Mouse (Mus musculus) forebrain, embryonic 12.5 days (tissue): ENCODE measurements at regions not wholly inside any gene's neighbourhood (a gene's known extent, or its start where the extent isn't known, plus 50 kb on each side); places are given as distances from the start of the nearest gene placed in this dataset.

ENCODE experiments used
- ATAC-seq: fragments of 200-750 bp; cut with Nextera tagmentation; 2 replicates; pipeline ENCODE4 v1.8.0; 2017; ENCODE audit warnings: moderate TSS enrichment; ENCODE audit not compliant: low FRiP score
- H3K27ac ChIP-seq: fragments of 300-500 bp; sonication (generic); 2 replicates; pipeline ENCODE4 v1.5.1; 2016; ENCODE audit warnings: mild to moderate bottlenecking
- H3K27me3 ChIP-seq: fragments of 300-500 bp; sonication (generic); 2 replicates; pipeline ENCODE4 v1.6.1; 2016; ENCODE audit warnings: mild to moderate bottlenecking
- H3K36me3 ChIP-seq: fragments of 300-500 bp; sonication (generic); replicated peaks from 2 replicates; pipeline ENCODE4 v1.6.1; 2016; ENCODE audit warnings: mild to moderate bottlenecking
- H3K4me1 ChIP-seq: fragments of 300-500 bp; sonication (generic); 2 replicates; pipeline ENCODE4 v1.6.1; 2016
- H3K4me2 ChIP-seq: fragments of 300-500 bp; sonication (generic); 2 replicates; pipeline ENCODE4 v1.6.1; 2016; ENCODE audit warnings: mild to moderate bottlenecking, moderate library complexity
- H3K4me3 ChIP-seq: fragments of 300-500 bp; sonication (generic); replicated peaks from 2 replicates; pipeline ENCODE4 v1.5.1; 2016; ENCODE audit warnings: mild to moderate bottlenecking
- H3K9ac ChIP-seq: fragments of 300-500 bp; sonication (generic); 2 replicates; pipeline ENCODE4 v1.6.1; 2016; ENCODE audit warnings: mild to moderate bottlenecking
- H3K9me3 ChIP-seq: fragments of 300-500 bp; sonication (generic); 2 replicates; pipeline ENCODE4 v1.6.1; 2016
- WGBS: fragments of 180-500 bp; shearing (Covaris S2); methylation state at CpG from one replicate; pipeline ENCODE4 v1.1.7; 2016; 5-methylcytosine and 5-hydroxymethylcytosine counted together

DNA sequence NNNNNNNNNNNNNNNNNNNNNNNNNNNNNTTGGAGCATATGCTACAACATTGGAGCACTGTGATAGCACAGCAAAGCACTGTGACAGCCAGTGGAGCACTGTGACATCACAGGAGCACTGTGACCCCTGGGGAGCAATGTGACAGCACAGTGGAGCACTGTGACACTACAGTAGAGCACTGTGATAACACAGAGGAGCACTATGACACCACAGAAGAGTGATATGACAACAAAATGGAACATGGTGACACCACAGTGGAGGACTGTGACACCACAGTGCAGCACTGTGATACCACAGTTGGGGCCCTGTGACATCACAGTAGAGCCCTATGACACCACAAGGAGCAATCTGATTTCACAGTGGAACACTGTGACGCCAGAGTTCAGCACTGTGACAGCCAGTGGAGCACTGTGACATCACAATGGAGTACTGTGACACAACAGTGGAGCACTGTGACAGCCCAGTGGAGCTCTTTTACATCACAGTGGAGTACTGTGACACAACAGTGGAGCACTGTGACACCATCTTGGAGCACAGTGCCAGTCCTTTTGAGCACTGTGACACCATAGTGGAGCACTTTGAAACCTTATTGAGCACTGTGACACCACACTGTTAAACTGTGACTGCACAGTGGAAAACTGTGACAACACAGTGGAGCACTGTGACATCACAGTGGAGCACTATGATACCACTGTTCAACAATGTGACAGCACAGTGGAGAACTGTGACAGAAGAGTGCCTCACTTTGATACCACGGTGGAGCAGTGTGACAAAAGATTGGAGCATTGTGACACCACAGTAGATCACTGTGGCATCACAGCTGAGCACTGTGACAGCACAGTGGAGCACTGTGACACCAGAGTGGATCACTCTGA lies 116.9 kb upstream of the Vmn1r2 start:
- H3K9me3 ChIP-seq: peaks cover 55% of the 10 kb centered on the region
- no peaks in the 10 kb centered on the region for H3K27me3 ChIP-seq
- no peak overlapping the region for H3K9ac ChIP-seq
- no peak overlapping the region for H3K27ac ChIP-seq
- WGBS: 46% methylated on average over 2 of the region's 2 CpGs
- H3K4me1 ChIP-seq: no peaks in the 10 kb centered on the region
- no peak overlapping the region for H3K4me3 ChIP-seq
- no peak overlapping the region for H3K4me2 ChIP-seq
- H3K36me3 ChIP-seq: 0 out of 2 replicates have a peak, but pooled peaks cover 4% of the 10 kb centered on the region
- peak; percentile 61 for ATAC-seq

GRCm38 (mm10) chr4:3050847-3051135 lies 116.3 kb upstream of the Vmn1r2 start:
- peak; percentile 18; the same call in 1 of the 2 replicates for ATAC-seq
- H3K4me1 ChIP-seq: no peaks in the 10 kb centered on the region
- no peak overlapping the region for H3K4me3 ChIP-seq
- 0 out of 2 replicates have a peak, but pooled peaks cover 4% of the 10 kb centered on the region for H3K36me3 ChIP-seq
- no peak overlapping the region for H3K9ac ChIP-seq
- H3K27me3 ChIP-seq: no peaks in the 10 kb centered on the region
- no peak overlapping the region for H3K27ac ChIP-seq
- 76% methylated on average over 3 of the region's 3 CpGs for WGBS
- peaks cover 60% of the 10 kb centered on the region for H3K9me3 ChIP-seq
- H3K4me2 ChIP-seq: no peak overlapping the region

DNA sequence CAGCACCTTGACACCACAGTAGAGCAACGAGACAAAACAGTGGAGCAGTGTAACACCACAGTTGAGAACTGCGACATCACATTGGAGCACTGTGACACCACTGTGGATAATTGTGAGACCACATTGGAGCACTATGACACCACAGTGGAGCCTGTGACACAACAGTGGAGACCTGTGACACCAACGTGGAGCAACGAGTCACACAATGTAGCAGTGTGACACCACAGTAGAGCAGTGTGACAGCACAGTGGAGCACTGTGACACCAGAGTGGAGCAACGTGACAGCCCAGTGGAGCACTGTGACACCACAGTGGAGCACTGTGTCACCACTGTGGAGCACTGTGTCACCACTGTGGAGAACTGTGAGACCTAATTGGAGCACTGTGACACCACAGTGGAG lies 115.9 kb upstream of the Vmn1r2 start:
- Histone ChIP-seq H3K27ac (no peak overlapping the region), H3K4me3 (no peak overlapping the region), H3K9ac (no peak overlapping the region), H3K9me3 (peaks cover 65% of the 10 kb centered on the region), H3K36me3 (0 out of 2 replicates have a peak, but pooled peaks cover 4% of the 10 kb centered on the region), H3K4me1 (no peaks in the 10 kb centered on the region), H3K27me3 (no peaks in the 10 kb centered on the region), H3K4me2 (no peak overlapping the region)
- no peak for ATAC-seq
- WGBS: 70% methylated on average over 5 of the region's 5 CpGs

- H3K27ac ChIP-seq: no peak overlapping the region
- no peaks in the 10 kb centered on the region for H3K27me3 ChIP-seq
- ATAC-seq: 0 out of 2 replicates have a peak, but pooled peaks have one; percentile 15
- 77% methylated on average over 4 of the region's 4 CpGs for WGBS
- no peaks in the 10 kb centered on the region for H3K4me1 ChIP-seq
- 0 out of 2 replicates have a peak, but pooled peaks cover 4% of the 10 kb centered on the region for H3K36me3 ChIP-seq
- no peak overlapping the region for H3K9ac ChIP-seq
- no peak overlapping the region for H3K4me3 ChIP-seq
- H3K4me2 ChIP-seq: no peak overlapping the region
- peaks cover 67% of the 10 kb centered on the region for H3K9me3 ChIP-seq
Observed at GRCm38 (mm10) chr4:3052314-3053059, 114.6 kb upstream of the Vmn1r2 start.

DNA sequence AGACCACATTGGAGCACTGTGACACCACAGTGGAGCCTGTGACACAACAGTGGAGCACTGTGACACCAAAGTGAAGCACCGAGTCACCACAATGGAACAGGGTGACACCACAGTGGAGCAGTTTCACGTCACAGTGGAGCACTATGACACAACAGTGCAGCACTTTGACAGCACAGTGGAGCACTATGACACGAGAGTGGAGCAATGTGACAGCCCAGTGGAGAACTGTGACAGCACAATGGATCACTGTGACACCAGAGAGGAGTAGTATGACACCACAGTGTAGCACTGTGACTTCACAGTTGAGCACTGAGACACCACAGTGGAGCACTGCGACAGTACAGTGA lies 114.1 kb upstream of the Vmn1r2 start:
- Histone ChIP-seq H3K4me2 (no peak overlapping the region), H3K9ac (no peak overlapping the region), H3K27ac (no peak overlapping the region), H3K4me1 (no peaks in the 10 kb centered on the region), H3K27me3 (no peaks in the 10 kb centered on the region), H3K36me3 (0 out of 2 replicates have a peak, but pooled peaks cover 4% of the 10 kb centered on the region), H3K4me3 (no peak overlapping the region), H3K9me3 (peaks cover 67% of the 10 kb centered on the region)
- ATAC-seq: 0 out of 2 replicates have a peak, but pooled peaks have one; percentile 5
- WGBS: 59% methylated on average over 4 of the region's 4 CpGs

DNA sequence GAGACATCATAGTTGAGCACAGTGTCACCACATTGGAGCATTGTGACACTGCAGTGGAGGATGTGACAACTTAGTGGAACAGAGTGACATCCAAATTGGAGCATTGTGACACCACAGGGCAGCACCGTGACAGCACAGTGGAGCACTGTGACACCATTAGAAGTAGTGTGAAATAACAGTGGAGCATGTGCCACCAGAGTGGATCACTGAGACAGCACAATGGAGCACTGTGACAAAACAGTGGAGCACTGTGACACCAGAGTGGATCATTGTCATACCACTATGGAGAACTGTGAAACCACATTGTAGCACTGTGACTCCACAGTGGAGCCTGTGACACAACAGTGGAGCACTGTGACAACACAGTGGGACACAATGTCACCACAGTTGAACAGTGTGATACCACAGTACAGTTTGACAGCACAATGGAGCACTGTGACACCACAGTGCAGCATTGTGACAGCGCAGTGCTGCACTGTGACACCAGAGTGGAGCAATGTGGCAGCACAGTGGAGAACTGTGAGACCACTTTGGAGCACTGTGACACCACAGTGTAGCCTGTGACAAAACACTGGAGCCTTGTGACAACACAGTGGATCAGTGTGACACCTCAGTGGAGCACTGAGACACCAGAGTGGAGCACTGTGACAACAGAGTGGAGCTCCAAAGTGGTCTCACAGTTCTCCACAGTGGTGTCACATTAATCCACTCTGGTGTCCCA lies 113.5 kb upstream of the Vmn1r2 start:
- Histone ChIP-seq H3K4me1 (no peaks in the 10 kb centered on the region), H3K36me3 (0 out of 2 replicates have a peak, but pooled peaks cover 4% of the 10 kb centered on the region), H3K4me2 (no peak overlapping the region), H3K9me3 (peaks cover 71% of the 10 kb centered on the region), H3K27ac (no peak overlapping the region), H3K27me3 (no peaks in the 10 kb centered on the region), H3K9ac (no peak overlapping the region), H3K4me3 (no peak overlapping the region)
- no peak for ATAC-seq
- 83% methylated on average over 2 of the region's 2 CpGs for WGBS

DNA sequence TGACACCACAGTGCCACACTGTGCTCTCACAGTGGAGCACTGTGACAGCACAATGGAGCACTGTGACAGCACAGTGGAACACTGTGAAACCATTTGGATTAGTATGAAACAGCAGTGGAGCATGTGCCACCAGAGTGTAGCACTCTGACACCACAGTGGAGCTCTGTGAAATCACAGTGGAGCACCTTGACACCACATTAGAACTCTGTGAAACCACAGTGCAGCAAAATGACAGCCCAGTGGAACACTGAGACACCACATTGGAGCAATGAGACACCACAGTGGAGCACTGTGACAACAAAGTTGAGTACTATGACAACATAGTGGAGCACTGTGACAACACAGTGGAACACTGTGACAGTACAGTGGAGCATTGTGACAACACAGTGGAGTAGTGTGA lies 112.2 kb upstream of the Vmn1r2 start:
- no peaks in the 10 kb centered on the region for H3K27me3 ChIP-seq
- ATAC-seq: no peak
- H3K27ac ChIP-seq: no peak overlapping the region
- no peaks in the 10 kb centered on the region for H3K4me1 ChIP-seq
- no peak overlapping the region for H3K4me2 ChIP-seq
- H3K36me3 ChIP-seq: 0 out of 2 replicates have a peak, but pooled peaks cover 4% of the 10 kb centered on the region
- H3K4me3 ChIP-seq: no peak overlapping the region
- H3K9me3 ChIP-seq: peaks cover 82% of the 10 kb centered on the region
- H3K9ac ChIP-seq: no peak overlapping the region

DNA sequence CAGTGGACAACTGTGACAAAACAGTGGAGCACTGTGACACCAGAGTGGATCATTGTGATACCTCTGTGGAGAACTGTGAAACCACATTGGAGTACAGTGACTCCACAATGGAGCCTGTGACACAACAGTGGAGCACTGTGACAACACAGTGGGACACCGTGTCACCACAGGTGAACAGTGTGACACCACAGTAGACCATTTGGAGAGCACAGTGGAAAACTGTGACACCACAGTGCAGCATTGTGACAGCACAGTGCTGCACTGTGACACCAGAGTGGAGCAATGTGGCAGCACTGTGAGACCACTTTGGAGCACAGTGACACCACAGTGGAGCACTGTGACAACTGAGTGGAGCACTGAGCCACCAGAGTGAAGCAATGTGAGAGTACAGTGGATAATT lies 111.7 kb upstream of the Vmn1r2 start:
- Histone ChIP-seq H3K36me3 (no peaks in the 10 kb centered on the region), H3K9ac (no peak overlapping the region), H3K27me3 (no peaks in the 10 kb centered on the region), H3K4me3 (no peak overlapping the region), H3K9me3 (peaks cover 77% of the 10 kb centered on the region), H3K27ac (no peak overlapping the region), H3K4me2 (no peak overlapping the region), H3K4me1 (no peaks in the 10 kb centered on the region)
- 82% methylated on average over 1 of the region's 1 CpGs for WGBS
- no peak for ATAC-seq

GRCm38 (mm10) chr4:3059511-3060054 lies 107.5 kb upstream of the Vmn1r2 start:
- Histone ChIP-seq H3K27me3 (no peaks in the 10 kb centered on the region), H3K4me1 (no peaks in the 10 kb centered on the region), H3K9ac (no peak overlapping the region), H3K4me2 (no peak overlapping the region), H3K4me3 (no peak overlapping the region), H3K9me3 (peaks cover 68% of the 10 kb centered on the region), H3K36me3 (no peaks in the 10 kb centered on the region), H3K27ac (no peak overlapping the region)
- peak; percentile 21 for ATAC-seq
- 57% methylated on average over 2 of the region's 2 CpGs for WGBS

- WGBS: 78% methylated on average over 2 of the region's 2 CpGs
- no peak overlapping the region for H3K9ac ChIP-seq
- no peaks in the 10 kb centered on the region for H3K27me3 ChIP-seq
- peaks cover 75% of the 10 kb centered on the region for H3K9me3 ChIP-seq
- H3K4me1 ChIP-seq: no peaks in the 10 kb centered on the region
- H3K4me2 ChIP-seq: no peak overlapping the region
- H3K27ac ChIP-seq: no peak overlapping the region
- no peak overlapping the region for H3K4me3 ChIP-seq
- no peak for ATAC-seq
- no peaks in the 10 kb centered on the region for H3K36me3 ChIP-seq
Observed at GRCm38 (mm10) chr4:3062027-3062605, 105.0 kb upstream of the Vmn1r2 start.

DNA sequence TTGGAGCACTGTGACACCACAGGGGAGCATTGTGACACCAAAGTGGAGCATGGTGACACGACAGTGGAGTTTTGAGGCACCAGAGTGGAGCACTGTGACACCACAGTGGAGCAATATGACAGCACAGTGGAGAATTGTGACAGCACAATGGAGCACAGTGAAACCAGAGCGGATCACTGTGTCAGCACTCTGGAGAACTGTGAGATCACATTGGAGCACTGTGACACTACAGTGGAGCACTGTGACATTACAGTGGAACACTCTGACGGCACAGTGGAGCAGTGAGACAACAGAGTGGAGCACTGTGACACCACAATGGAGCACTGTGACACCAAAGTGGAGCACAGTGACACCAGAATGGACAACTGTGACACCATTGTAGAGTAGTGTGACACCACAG lies 103.2 kb upstream of the Vmn1r2 start:
- 51% methylated on average over 3 of the region's 3 CpGs for WGBS

GRCm38 (mm10) chr4:3064571-3064970 lies 102.5 kb upstream of the Vmn1r2 start:
- H3K36me3 ChIP-seq: 0 out of 2 replicates have a peak, but pooled peaks cover 5% of the 10 kb centered on the region
- WGBS: 39% methylated on average over 3 of the region's 3 CpGs
- H3K9ac ChIP-seq: no peak overlapping the region
- no peak overlapping the region for H3K4me3 ChIP-seq
- no peak for ATAC-seq
- H3K4me2 ChIP-seq: no peak overlapping the region
- peaks cover 86% of the 10 kb centered on the region for H3K9me3 ChIP-seq
- no peaks in the 10 kb centered on the region for H3K27me3 ChIP-seq
- H3K4me1 ChIP-seq: no peaks in the 10 kb centered on the region
- no peak overlapping the region for H3K27ac ChIP-seq

More for the DNA sequence above, 103.2 kb upstream of the Vmn1r2 start:
- Histone ChIP-seq H3K9me3 (peaks cover 86% of the 10 kb centered on the region), H3K4me3 (no peak overlapping the region), H3K4me2 (no peak overlapping the region), H3K9ac (no peak overlapping the region), H3K36me3 (0 out of 2 replicates have a peak, but pooled peaks cover 5% of the 10 kb centered on the region), H3K4me1 (no peaks in the 10 kb centered on the region), H3K27me3 (no peaks in the 10 kb centered on the region), H3K27ac (no peak overlapping the region)
- no peak for ATAC-seq
